Mouse (Mus musculus) lung, postnatal 0 days (tissue): ENCODE measurements around the gene Sds.

Experiments used
- CTCF ChIP-seq: IDR thresholded peaks from 2 replicates; pipeline ENCODE4 v1.5.1; 2016; ENCODE audit warnings: antibody characterized with exemption, mild to moderate bottlenecking
- EP300 ChIP-seq: IDR thresholded peaks from 2 replicates; pipeline ENCODE4 v1.6.1; 2016; ENCODE audit warnings: antibody characterized with exemption, mild to moderate bottlenecking, control low read depth

DNA sequence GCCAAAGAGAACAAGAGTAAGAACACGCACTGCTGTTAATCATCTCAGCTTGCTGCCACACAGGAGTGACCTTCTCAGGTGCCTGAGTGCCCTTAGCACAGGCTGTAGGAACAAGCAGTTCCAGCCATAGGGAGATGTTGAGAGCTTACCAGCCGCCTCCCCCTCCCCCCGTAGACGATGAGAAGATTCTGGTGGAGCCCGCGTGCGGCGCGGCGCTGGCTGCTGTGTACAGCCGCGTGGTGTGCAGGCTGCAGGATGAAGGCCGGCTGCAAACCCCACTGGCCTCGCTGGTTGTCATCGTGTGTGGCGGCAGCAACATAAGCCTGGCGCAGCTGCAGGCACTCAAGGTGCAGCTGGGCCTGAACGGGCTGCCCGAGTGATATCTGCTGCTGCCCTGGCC, 7.1 kb downstream of the Sds start:
- no peak for TF ChIP-seq CTCF
- no peak for TF ChIP-seq EP300
